Mouse (Mus musculus) activated CD4-positive, CD25-positive, alpha-beta regulatory T cell, adult 4 months (primary cell): ENCODE measurements around the gene Capn5. TPM values are rescaled to one million over a fixed set of nuclear protein-coding genes. Genes with fewer than 3 reads are reported as not detected.
"Not testable (repeated sequence)": the region's sequence is repeated elsewhere in the genome, so short reads cannot be mapped to it uniquely, and the experiment has no call there.

ENCODE experiments used
- ATAC-seq: one replicate; pipeline ENCODE4 v1.8.0; 2017
- polyA plus RNA-seq, 2 experiments: library from polyadenylated mRNA; unstranded; fragments of 100-300 nt; shearing (Covaris generic); gene quantifications; one replicate each; pipeline ENCODE4 v1.2.1; 2017

Gene Capn5
- 1 to 10 TPM in 1 of 2 experiments, under 1 TPM in 1; 0.79 to 2.1 TPM for polyA plus RNA-seq

- ATAC-seq = peak; percentile 86
Observed at GRCm38 (mm10) chr7:98177929-98178559, at the start of gene Capn5. Gene Capn5, minus strand, starts transcription at chr7:98178274.

GRCm38 (mm10) chr7:98223796-98224195 is 45.7 kb upstream of the Capn5 start:
- no peak for ATAC-seq

GRCm38 (mm10) chr7:98216713-98217112 is 38.6 kb upstream of the Capn5 start:
- no peak for ATAC-seq

GRCm38 (mm10) chr7:98202946-98203345 is 24.9 kb upstream of the Capn5 start:
- ATAC-seq = no peak

- no peak for ATAC-seq
Observed at GRCm38 (mm10) chr7:98201493-98202028, 23.5 kb upstream of the Capn5 start.

- ATAC-seq = no peak
Observed at GRCm38 (mm10) chr7:98200396-98200795, 22.3 kb upstream of the Capn5 start.

GRCm38 (mm10) chr7:98199381-98199780 is 21.3 kb upstream of the Capn5 start, which contains the start of gene B3gnt6:
Gene B3gnt6, minus strand, starts transcription at chr7:98199481.
- ATAC-seq = no peak

GRCm38 (mm10) chr7:98195151-98195801 is 17.2 kb upstream of the Capn5 start:
- no peak for ATAC-seq

- ATAC-seq = peak; percentile 54
Observed at GRCm38 (mm10) chr7:98194026-98194792, 16.1 kb upstream of the Capn5 start.

- ATAC-seq = peak; percentile 44
Observed at GRCm38 (mm10) chr7:98193515-98194025, 15.5 kb upstream of the Capn5 start.

GRCm38 (mm10) chr7:98191571-98192250 is 13.6 kb upstream of the Capn5 start:
- no peak for ATAC-seq

GRCm38 (mm10) chr7:98190578-98190977 is 12.5 kb upstream of the Capn5 start:
- no peak for ATAC-seq

GRCm38 (mm10) chr7:98189745-98190144 is 11.7 kb upstream of the Capn5 start:
- ATAC-seq = no peak

- ATAC-seq = no peak
Observed at GRCm38 (mm10) chr7:98188680-98189079, 10.6 kb upstream of the Capn5 start.

- no peak for ATAC-seq
Observed at GRCm38 (mm10) chr7:98188238-98188637, 10.2 kb upstream of the Capn5 start.

GRCm38 (mm10) chr7:98187332-98187731 is 9.3 kb upstream of the Capn5 start:
- ATAC-seq = not testable (repeated sequence)

GRCm38 (mm10) chr7:98186637-98187036 is 8.6 kb upstream of the Capn5 start:
- ATAC-seq = no peak

- ATAC-seq = no peak
Observed at GRCm38 (mm10) chr7:98185326-98185725, 7.3 kb upstream of the Capn5 start.

GRCm38 (mm10) chr7:98178560-98179231 is 622 bp upstream of the Capn5 start:
- no peak for ATAC-seq

GRCm38 (mm10) chr7:98177566-98177928 is 527 bp downstream of the Capn5 start:
- no peak for ATAC-seq

- ATAC-seq = no peak
Observed at GRCm38 (mm10) chr7:98177071-98177485, 996 bp downstream of the Capn5 start.
